Mouse (Mus musculus) lung, postnatal 0 days (tissue): ENCODE data around the gene Dcaf12. TPM values are rescaled to one million over a fixed set of nuclear protein-coding genes. Genes with fewer than 3 reads are reported as not detected.
A peak's percentile ranks its signal among the peaks of the same experiment; 100 is the strongest.

Experiments used
- ATAC-seq: fragments of 200-750 bp; cut with Nextera tagmentation; 2 replicates; pipeline ENCODE4 v1.8.0; 2017; ENCODE audit warnings: moderate library complexity
- DNase-seq: peaks from one replicate; pipeline ENCODE4 v3.0.0-alpha.2; 2016; ENCODE audit warnings: low spot score
- H3K27ac ChIP-seq: fragments of 300-500 bp; sonication (generic); 2 replicates; pipeline ENCODE4 v1.5.1; 2014; ENCODE audit warnings: antibody characterized with exemption, mild to moderate bottlenecking, low read length, mixed read lengths
- H3K27me3 ChIP-seq: fragments of 300-500 bp; sonication (generic); replicated peaks from 2 replicates; pipeline ENCODE4 v1.6.1; 2014; ENCODE audit warnings: low read length, mixed read lengths; ENCODE audit not compliant: insufficient read depth
- H3K36me3 ChIP-seq: fragments of 300-500 bp; sonication (generic); 2 replicates; pipeline ENCODE4 v1.6.1; 2014; ENCODE audit warnings: low read length, mixed read lengths; ENCODE audit not compliant: insufficient read depth
- H3K4me1 ChIP-seq: fragments of 300-500 bp; sonication (generic); 2 replicates; pipeline ENCODE4 v1.6.1; 2014; ENCODE audit warnings: antibody characterized with exemption, low read depth, low read length, mixed read lengths; ENCODE audit not compliant: insufficient read depth
- H3K4me2 ChIP-seq: fragments of 300-500 bp; sonication (generic); replicated peaks from 2 replicates; pipeline ENCODE4 v1.6.1; 2014; ENCODE audit warnings: low read depth, mild to moderate bottlenecking, low read length, moderate library complexity, mixed read lengths
- H3K4me3 ChIP-seq: fragments of 300-500 bp; sonication (generic); 2 replicates; pipeline ENCODE4 v1.5.1; 2014; ENCODE audit warnings: low read depth, low read length
- H3K9ac ChIP-seq: fragments of 300-500 bp; sonication (generic); replicated peaks from 2 replicates; pipeline ENCODE4 v1.6.1; 2014; ENCODE audit warnings: low read depth, mild to moderate bottlenecking
- H3K9me3 ChIP-seq: fragments of 300-500 bp; sonication (generic); 2 replicates; pipeline ENCODE4 v1.6.1; 2016; ENCODE audit warnings: low read length, mixed read lengths
- CTCF ChIP-seq: IDR thresholded peaks from 2 replicates; pipeline ENCODE4 v1.5.1; 2016; ENCODE audit warnings: antibody characterized with exemption, mild to moderate bottlenecking
- EP300 ChIP-seq: IDR thresholded peaks from 2 replicates; pipeline ENCODE4 v1.6.1; 2016; ENCODE audit warnings: antibody characterized with exemption, mild to moderate bottlenecking, control low read depth
- WGBS: fragments of 180-500 bp; shearing (Covaris S2); extraction: QIAGEN DNeasy Blood & Tissue Kit; methylation state at CpG from one replicate; pipeline ENCODE4 v1.1.7; 2014; 5-methylcytosine and 5-hydroxymethylcytosine counted together
- polyA plus RNA-seq: library from polyadenylated mRNA; unstranded; fragments of >200 nt; fragmentation: Nextera tagmentation; extraction: Ambion mirVana; gene quantifications from 2 replicates; pipeline ENCODE4 v1.2.1, GENCODE M21; 2015

Dcaf12 gene
- polyA plus RNA-seq, 1 experiment from 2014 or later: 41.3 TPM

DNA sequence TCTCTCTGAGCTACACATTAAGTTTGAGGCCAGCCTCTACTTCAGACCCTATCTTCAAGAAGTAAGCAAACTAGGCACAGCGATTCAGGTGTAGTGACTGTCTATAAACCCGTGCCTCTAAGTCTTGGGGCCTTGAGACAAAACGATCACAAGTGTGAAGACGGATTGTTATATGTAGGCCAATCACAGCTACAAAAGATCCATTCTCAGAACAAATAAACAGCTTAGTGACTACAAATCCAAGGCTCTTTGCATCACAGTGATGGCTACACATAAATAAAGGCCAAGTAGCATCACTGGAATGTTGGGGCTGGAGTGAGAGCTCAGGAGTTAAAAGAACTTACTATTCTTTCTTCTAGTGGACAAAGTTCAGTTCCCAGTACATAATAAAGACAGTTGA, 55.7 kb downstream of the Dcaf12 start:
- Histone ChIP-seq H3K4me3 (no peak overlapping the region), H3K9ac (no peak overlapping the region), H3K9me3 (no peaks in the 10 kb centered on the region), H3K4me2 (no peak overlapping the region), H3K4me1 (peaks cover 2% of the 10 kb centered on the region; the same call in 1 of the 2 replicates), H3K36me3 (no peaks in the 10 kb centered on the region), H3K27me3 (no peaks in the 10 kb centered on the region), H3K27ac (no peak overlapping the region)
- WGBS: 80% methylated on average over 4 of the region's 4 CpGs
- ATAC-seq: no peak
- DNase-seq: no peak
- TF ChIP-seq CTCF: no peak
- no peak for TF ChIP-seq EP300

- no peak for TF ChIP-seq EP300
- TF ChIP-seq CTCF: no peak
- Histone ChIP-seq H3K4me3 (no peak overlapping the region), H3K27ac (no peak overlapping the region), H3K9ac (no peak overlapping the region), H3K4me2 (no peak overlapping the region), H3K36me3 (no peaks in the 10 kb centered on the region), H3K9me3 (no peaks in the 10 kb centered on the region), H3K4me1 (peaks cover 2% of the 10 kb centered on the region; the same call in 1 of the 2 replicates), H3K27me3 (no peaks in the 10 kb centered on the region)
- DNase-seq: no peak
- ATAC-seq: no peak
- 88% methylated on average over 1 of the region's 1 CpGs for WGBS
Observed at GRCm38 (mm10) chr4:41257752-41258151, 56.9 kb downstream of the Dcaf12 start.

GRCm38 (mm10) chr4:41255564-41256210, 59.0 kb downstream of the Dcaf12 start:
- no peak overlapping the region for H3K4me3 ChIP-seq
- WGBS: 63% methylated on average over 12 of the region's 12 CpGs
- H3K4me1 ChIP-seq: peaks cover 2% of the 10 kb centered on the region; the same call in 1 of the 2 replicates
- H3K27me3 ChIP-seq: no peaks in the 10 kb centered on the region
- no peaks in the 10 kb centered on the region for H3K36me3 ChIP-seq
- no peak overlapping the region for H3K9ac ChIP-seq
- no peak overlapping the region for H3K27ac ChIP-seq
- no peaks in the 10 kb centered on the region for H3K9me3 ChIP-seq
- no peak overlapping the region for H3K4me2 ChIP-seq
- no peak for TF ChIP-seq EP300
- no peak for TF ChIP-seq CTCF
- DNase-seq (peak; percentile 17), ATAC-seq (peak; percentile 30; the same call in 1 of the 2 replicates)

DNA sequence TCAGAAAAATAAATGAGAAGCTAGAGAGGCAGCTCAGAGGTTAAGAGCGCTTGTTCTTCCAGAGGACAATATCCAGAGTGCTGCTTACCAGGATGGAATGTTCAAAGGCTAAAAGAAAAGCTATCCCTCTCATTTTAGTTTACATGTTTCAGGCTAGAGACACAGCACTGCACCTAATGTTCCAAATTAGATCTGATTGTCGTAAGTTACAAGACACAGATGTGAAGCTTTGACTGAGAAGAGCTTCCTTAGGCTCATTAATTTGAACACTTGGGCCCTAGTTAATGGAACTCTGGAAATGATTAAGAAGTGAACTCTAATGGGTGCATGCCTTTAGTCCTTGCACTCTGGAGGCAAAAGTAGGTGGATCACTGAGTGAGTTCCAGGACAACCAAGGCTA, 60.9 kb downstream of the Dcaf12 start:
- H3K4me1 ChIP-seq: peaks cover 2% of the 10 kb centered on the region; the same call in 1 of the 2 replicates
- TF ChIP-seq CTCF (no peak), EP300 (no peak)
- 87% methylated on average over 2 of the region's 2 CpGs for WGBS
- no peak overlapping the region for H3K9ac ChIP-seq
- no peak for ATAC-seq
- H3K9me3 ChIP-seq: no peaks in the 10 kb centered on the region
- no peak for DNase-seq
- no peak overlapping the region for H3K27ac ChIP-seq
- peaks cover 6% of the 10 kb centered on the region; the same call in 1 of the 2 replicates for H3K36me3 ChIP-seq
- H3K4me2 ChIP-seq: no peak overlapping the region
- no peak overlapping the region for H3K4me3 ChIP-seq
- no peaks in the 10 kb centered on the region for H3K27me3 ChIP-seq

DNA sequence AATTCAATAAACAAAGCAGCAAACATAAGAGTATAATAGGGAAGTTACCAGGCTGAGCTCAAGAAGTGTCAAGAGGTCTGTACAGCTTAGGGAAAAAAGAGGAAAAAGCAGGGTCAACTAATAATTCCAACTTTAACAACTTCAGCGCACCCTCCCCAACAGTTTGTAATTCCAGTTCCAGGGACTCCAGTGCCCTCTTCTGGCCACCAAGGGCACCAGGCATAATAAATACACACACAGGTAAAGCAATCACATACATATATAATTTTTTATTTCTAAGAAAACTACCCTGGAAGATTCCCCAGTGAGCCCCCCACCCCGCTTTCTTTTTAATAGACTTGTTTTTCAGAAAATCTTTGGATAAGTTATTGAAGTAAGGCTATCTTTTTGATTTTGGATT, 69.3 kb downstream of the Dcaf12 start:
- ATAC-seq: no peak
- no peak overlapping the region for H3K9ac ChIP-seq
- H3K27me3 ChIP-seq: no peaks in the 10 kb centered on the region
- H3K4me2 ChIP-seq: no peak overlapping the region
- no peaks in the 10 kb centered on the region for H3K4me1 ChIP-seq
- WGBS: 95% methylated on average over 2 of the region's 2 CpGs
- peaks cover 10% of the 10 kb centered on the region; the same call in 1 of the 2 replicates for H3K36me3 ChIP-seq
- no peak for DNase-seq
- H3K27ac ChIP-seq: no peak overlapping the region
- no peaks in the 10 kb centered on the region for H3K9me3 ChIP-seq
- no peak overlapping the region for H3K4me3 ChIP-seq
- no peak for TF ChIP-seq EP300
- peak; percentile 47 for TF ChIP-seq CTCF

Other genes starting within 250 kb of the Dcaf12 start
- 8.7 and 15.3 TPM in 2 replicates for gene Aqp3, start 216.7 kb downstream of the Dcaf12 start, polyA plus RNA-seq
- gene Nol6, start 190.4 kb downstream of the Dcaf12 start, polyA plus RNA-seq: 5.3 and 6.9 TPM in 2 replicates
- 77.9 and 81.6 TPM in 2 replicates for gene Ube2r2, start 179.1 kb downstream of the Dcaf12 start, polyA plus RNA-seq
- gene Ubap2, start 39.7 kb downstream of the Dcaf12 start, polyA plus RNA-seq: 18.2 and 21.4 TPM in 2 replicates
- gene Ubap1, start 34.1 kb upstream of the Dcaf12 start, polyA plus RNA-seq: 41.9 and 44.1 TPM in 2 replicates
- 1.1 and 1.3 TPM in 2 replicates for gene Kif24, start 150.0 kb upstream of the Dcaf12 start, polyA plus RNA-seq
- 23.7 and 28.5 TPM in 2 replicates for gene Nudt2, start 150.3 kb upstream of the Dcaf12 start, polyA plus RNA-seq
- gene AI464131, start 188.2 kb upstream of the Dcaf12 start, polyA plus RNA-seq: 5.0 and 5.5 TPM in 2 replicates
- 37.3 and 41.4 TPM in 2 replicates for gene 1110017D15Rik, start 202.4 kb upstream of the Dcaf12 start, polyA plus RNA-seq